Mouse (Mus musculus) heart, embryonic 11.5 days (tissue): ENCODE results near the gene Mcee. TPM values are rescaled to one million over a fixed set of nuclear protein-coding genes. Genes with fewer than 3 reads are reported as not detected.

Source experiments
- ATAC-seq: fragments of 200-750 bp; cut with Nextera tagmentation; replicated peaks from 2 replicates; pipeline ENCODE4 v1.8.0; 2017; ENCODE audit warnings: moderate library complexity; ENCODE audit not compliant: insufficient number of reproducible peaks, low FRiP score, low TSS enrichment
- H3K27ac ChIP-seq: fragments of 300-500 bp; sonication (generic); 2 replicates; pipeline ENCODE4 v1.5.1; 2014; ENCODE audit warnings: mild to moderate bottlenecking, low read depth, low read length
- H3K27me3 ChIP-seq: fragments of 300-500 bp; sonication (generic); 2 replicates; pipeline ENCODE4 v1.6.1; 2014; ENCODE audit warnings: mild to moderate bottlenecking, low read length, mixed read lengths; ENCODE audit not compliant: control insufficient read depth, insufficient read depth
- H3K36me3 ChIP-seq: fragments of 300-500 bp; sonication (generic); 2 replicates; pipeline ENCODE4 v1.6.1; 2014; ENCODE audit warnings: mild to moderate bottlenecking, low read length, moderate library complexity, mixed read lengths; ENCODE audit not compliant: control insufficient read depth, insufficient read depth
- H3K4me1 ChIP-seq: fragments of 300-500 bp; sonication (generic); 2 replicates; pipeline ENCODE4 v1.6.1; 2014; ENCODE audit warnings: low read length; ENCODE audit not compliant: control insufficient read depth, insufficient read depth
- H3K4me2 ChIP-seq: fragments of 300-500 bp; sonication (generic); 2 replicates; pipeline ENCODE4 v1.6.1; 2014; ENCODE audit warnings: mild to moderate bottlenecking, moderate library complexity
- H3K4me3 ChIP-seq: fragments of 300-500 bp; sonication (generic); 2 replicates; pipeline ENCODE4 v1.5.1; 2014; ENCODE audit warnings: low read depth, low read length
- H3K9ac ChIP-seq: fragments of 300-500 bp; sonication (generic); 2 replicates; pipeline ENCODE4 v1.6.1; 2014; ENCODE audit warnings: mild to moderate bottlenecking, low read depth, low read length, moderate library complexity
- H3K9me3 ChIP-seq: fragments of 300-500 bp; sonication (generic); replicated peaks from 2 replicates; pipeline ENCODE4 v1.6.1; 2016; ENCODE audit warnings: low read length; ENCODE audit not compliant: control insufficient read depth
- WGBS: fragments of 180-500 bp; shearing (Covaris S2); extraction: QIAGEN DNeasy Blood & Tissue Kit; methylation state at CpG from one replicate; pipeline ENCODE4 v1.1.7; 2014; ENCODE audit not compliant: insufficient replicate concordance; 5-methylcytosine and 5-hydroxymethylcytosine counted together
- polyA plus RNA-seq: library from polyadenylated mRNA; unstranded; fragments of >200 nt; fragmentation: Nextera tagmentation; extraction: Ambion mirVana; gene quantifications from 2 replicates; pipeline ENCODE4 v1.2.1, GENCODE M21; 2014

The Mcee gene
- polyA plus RNA-seq, 1 experiment from 2014 or later: 91.5 TPM

- no peak for ATAC-seq
- H3K9me3 ChIP-seq: no peaks in the 10 kb centered on the region
- no peaks in the 10 kb centered on the region for H3K4me1 ChIP-seq
- WGBS: 70% methylated on average over 5 of the region's 5 CpGs
- no peaks in the 10 kb centered on the region for H3K27me3 ChIP-seq
- no peaks in the 10 kb centered on the region for H3K36me3 ChIP-seq
- no peak overlapping the region for H3K4me3 ChIP-seq
- no peak overlapping the region for H3K4me2 ChIP-seq
- no peak overlapping the region for H3K27ac ChIP-seq
- no peak overlapping the region for H3K9ac ChIP-seq
These were observed 59.5 kb downstream of the Mcee start for GRCm38 (mm10) chr7:64451861-64452382.

DNA sequence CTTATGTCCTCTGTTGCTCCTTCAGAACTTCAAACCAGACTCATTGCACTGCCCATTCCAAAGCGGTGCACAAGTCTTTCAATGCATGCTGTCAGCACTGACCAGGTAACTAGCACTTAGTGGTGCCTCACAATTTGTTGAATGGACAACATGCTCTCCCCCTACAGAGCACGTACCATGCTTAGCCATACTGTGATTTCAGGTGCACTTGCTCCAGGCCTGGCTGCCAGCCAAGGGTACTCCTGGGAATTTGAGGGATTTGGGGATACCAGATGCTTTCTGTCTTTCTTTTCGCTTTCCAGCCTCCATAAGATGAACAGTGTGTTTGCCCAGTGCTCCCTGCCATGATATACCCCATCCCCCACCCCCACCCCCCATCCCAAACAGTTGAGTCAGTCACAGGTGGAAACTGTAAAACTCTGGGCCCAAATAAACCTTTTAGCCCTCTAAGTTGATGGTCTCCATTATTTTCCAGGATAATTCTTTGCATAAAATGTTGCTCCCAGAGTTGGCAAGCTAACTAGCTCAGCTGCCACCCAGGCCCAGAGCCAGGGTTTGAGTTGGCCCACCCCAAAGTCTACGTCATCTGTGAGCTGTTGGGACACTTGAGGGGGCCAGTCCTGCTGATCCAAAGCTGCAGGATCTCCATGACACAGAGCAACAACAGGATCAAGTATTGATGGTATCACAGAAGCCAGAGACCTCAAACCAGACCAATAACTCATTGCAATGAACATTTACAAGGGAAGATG is 60.2 kb downstream of the Mcee start:
- H3K27me3 ChIP-seq: no peaks in the 10 kb centered on the region
- H3K27ac ChIP-seq: no peak overlapping the region
- WGBS: 73% methylated on average over 4 of the region's 4 CpGs
- H3K9ac ChIP-seq: no peak overlapping the region
- no peak for ATAC-seq
- H3K36me3 ChIP-seq: no peaks in the 10 kb centered on the region
- H3K4me3 ChIP-seq: no peak overlapping the region
- H3K9me3 ChIP-seq: no peaks in the 10 kb centered on the region
- H3K4me1 ChIP-seq: no peaks in the 10 kb centered on the region
- H3K4me2 ChIP-seq: no peak overlapping the region

DNA sequence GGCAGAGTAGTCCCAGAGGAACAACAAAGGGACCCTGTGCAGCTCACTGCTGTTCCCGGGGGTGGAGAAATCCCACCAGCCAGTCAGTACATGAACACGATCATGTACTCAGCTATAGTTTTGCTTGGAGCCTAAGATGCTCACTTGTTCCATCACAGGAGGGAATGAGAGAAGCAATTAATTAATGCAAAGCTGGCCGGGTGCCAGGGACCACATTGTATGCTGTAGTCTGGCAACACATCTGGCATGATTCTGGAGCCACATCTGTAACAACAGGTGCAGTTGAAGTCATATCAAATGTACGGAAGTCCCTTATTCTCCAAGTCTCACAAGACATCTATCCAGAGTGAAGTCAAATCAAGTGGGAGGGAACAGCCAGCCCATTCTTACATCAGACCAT is 63.8 kb downstream of the Mcee start:
- Histone ChIP-seq H3K27me3 (no peaks in the 10 kb centered on the region), H3K4me1 (no peaks in the 10 kb centered on the region), H3K4me3 (no peak overlapping the region), H3K9me3 (no peaks in the 10 kb centered on the region), H3K27ac (no peak overlapping the region), H3K36me3 (no peaks in the 10 kb centered on the region), H3K4me2 (no peak overlapping the region), H3K9ac (no peak overlapping the region)
- 77% methylated on average over 4 of the region's 4 CpGs for WGBS
- no peak for ATAC-seq

DNA sequence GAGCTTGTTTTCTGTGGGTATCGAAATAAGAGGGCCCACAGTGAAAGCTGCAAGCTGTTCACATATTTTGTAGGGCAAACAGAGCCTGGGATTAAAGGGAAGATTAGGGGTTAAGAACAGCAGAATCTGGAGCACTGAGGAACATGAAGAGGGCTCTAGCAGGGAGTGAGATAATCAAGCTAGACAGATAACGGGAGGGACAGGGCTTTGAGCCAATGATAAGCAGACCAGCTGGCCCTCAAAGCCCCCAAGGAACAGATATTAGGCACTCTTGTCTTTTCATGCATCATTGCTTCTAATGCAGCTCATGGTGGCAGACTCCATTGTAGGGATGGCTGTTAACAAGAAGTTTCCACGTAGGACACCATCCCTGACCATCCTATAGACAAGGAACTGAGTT is 64.3 kb downstream of the Mcee start:
- Histone ChIP-seq H3K4me3 (no peak overlapping the region), H3K4me2 (no peak overlapping the region), H3K9ac (no peak overlapping the region), H3K4me1 (no peaks in the 10 kb centered on the region), H3K27ac (no peak overlapping the region), H3K27me3 (no peaks in the 10 kb centered on the region), H3K36me3 (no peaks in the 10 kb centered on the region), H3K9me3 (no peaks in the 10 kb centered on the region)
- 45% methylated on average over 3 of the region's 3 CpGs for WGBS
- no peak for ATAC-seq

DNA sequence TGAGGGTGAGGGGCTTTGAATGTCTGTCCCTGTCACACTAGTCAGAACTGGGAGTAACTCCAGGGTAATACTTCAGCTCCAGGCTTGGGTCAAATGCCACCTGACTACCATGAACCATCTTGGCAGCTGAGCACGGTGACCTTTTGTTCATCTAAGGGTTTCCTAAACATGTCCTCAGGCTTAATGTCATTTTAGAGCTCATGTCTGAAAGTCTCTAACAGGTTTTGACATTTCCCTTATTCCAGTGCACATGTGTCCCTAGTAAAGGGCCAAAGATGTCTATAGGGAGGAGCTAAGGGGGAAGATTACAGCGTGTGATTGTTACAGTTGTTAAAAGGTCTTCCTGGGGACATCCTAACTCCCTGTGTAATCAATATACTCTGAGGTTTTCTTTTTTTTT is 65.4 kb downstream of the Mcee start:
- Histone ChIP-seq H3K27me3 (no peaks in the 10 kb centered on the region), H3K4me2 (no peak overlapping the region), H3K4me3 (no peak overlapping the region), H3K4me1 (no peaks in the 10 kb centered on the region), H3K9me3 (no peaks in the 10 kb centered on the region), H3K27ac (no peak overlapping the region), H3K36me3 (no peaks in the 10 kb centered on the region), H3K9ac (no peak overlapping the region)
- WGBS: 78% methylated on average over 2 of the region's 2 CpGs
- ATAC-seq: no peak

Other genes with a start within 250 kb of the Mcee start
- gene Trpm1, start 238.8 kb upstream of the Mcee start, polyA plus RNA-seq: 0.31 TPM in 1 of 2 replicates, not detected in the other
- gene Mtmr10, start 105.0 kb upstream of the Mcee start, polyA plus RNA-seq: 7.1 and 7.2 TPM in 2 replicates
- 4.1 and 6.0 TPM in 2 replicates for gene Fan1, start 18.5 kb upstream of the Mcee start, polyA plus RNA-seq
- gene Mphosph10, start 339 bp upstream of the Mcee start, polyA plus RNA-seq: 31.2 and 33.0 TPM in 2 replicates
- gene Apba2, start 109.1 kb downstream of the Mcee start, polyA plus RNA-seq: 0.99 and 1.3 TPM in 2 replicates